Mouse (Mus musculus) monocyte, adult 5-6 weeks (primary cell): Measurements from ENCODE around the gene Rin2. TPM values are rescaled to one million over a fixed set of nuclear protein-coding genes. Genes with fewer than 3 reads are reported as not detected.

ENCODE experiments used
- ATAC-seq: fragments of 153-309, 156-312 bp; replicated peaks from 2 replicates; pipeline ENCODE4 v1.8.0; 2017; ENCODE audit warnings: mild to moderate bottlenecking; ENCODE audit not compliant: low TSS enrichment, insufficient number of reproducible peaks, severe bottlenecking, poor library complexity, low FRiP score
- total RNA-seq: library from RNA; stranded (forward); fragments of 200-1000, 200-491, 200-594 nt; gene quantifications from 3 replicates; pipeline ENCODE4 v1.2.3, GENCODE M21; 2017

Gene Rin2
- total RNA-seq: 27.6 to 46.6 TPM (median 40.6 TPM) in 3 replicates

DNA sequence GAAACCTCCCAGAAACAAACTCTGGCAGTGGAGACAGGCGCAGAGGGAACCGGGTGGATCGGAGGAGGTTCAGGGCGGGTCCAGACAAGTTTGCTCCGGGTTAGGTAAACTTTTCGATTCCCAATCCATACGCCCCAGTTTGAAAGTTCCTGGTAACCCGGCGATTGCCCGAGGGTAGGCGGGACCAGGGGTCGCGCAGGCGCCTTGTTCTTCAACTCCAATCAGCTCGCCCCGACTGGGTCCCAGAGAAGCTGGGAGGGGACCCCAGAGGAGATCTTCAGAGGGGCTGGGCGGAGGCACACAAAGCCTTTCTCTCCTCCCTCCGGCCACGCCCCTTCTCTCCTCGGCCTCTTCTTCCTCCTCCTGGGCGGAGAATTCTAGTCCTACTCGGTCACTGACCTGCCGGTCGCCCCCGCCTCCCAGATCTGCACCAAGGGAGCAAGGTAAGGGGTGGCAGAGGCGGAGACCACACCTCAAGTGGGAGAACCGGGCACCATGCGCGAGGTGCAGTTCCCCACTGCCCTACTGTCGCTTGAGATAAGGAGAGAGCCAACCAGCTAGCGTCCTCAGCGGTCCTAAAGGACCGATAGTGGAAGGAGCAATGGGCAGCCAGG, at the start of gene Rin2:
TSS of gene Rin2 (plus strand) at position 74 of the 614 bp plus-strand sequence.
- ATAC-seq: 0 out of 2 replicates have a peak, but pooled peaks have one; percentile 28

DNA sequence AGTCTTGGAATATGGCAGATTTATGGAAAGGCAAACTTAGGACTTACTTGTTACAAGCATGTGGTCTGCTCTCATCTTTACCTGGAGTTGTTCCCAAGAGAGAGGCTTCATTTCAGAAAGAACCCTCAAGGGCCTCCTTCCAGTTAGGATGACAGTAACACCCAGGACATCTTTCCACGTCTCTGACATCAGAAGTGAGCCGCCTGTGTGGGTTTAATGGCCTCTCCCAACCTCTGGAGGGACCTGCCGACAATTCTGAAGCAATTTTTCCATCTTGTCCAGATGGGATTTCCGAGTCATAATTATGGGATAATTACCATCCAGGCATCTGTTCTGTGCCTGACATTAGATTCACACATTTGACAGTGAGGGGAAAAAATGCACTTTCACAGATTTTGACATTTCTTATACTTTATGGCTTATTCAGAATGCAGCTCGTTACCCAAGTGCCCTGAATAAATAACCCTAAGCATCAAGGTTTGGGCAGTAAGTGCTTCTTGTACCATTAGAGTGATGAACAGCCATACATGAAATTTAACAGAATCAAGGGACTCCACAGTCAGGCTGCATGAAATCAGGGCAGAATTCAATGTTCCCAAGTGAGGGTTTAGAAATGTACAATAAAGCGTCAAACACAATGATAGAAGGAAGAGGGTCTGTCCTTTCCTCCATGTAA, 43.8 kb upstream of the Rin2 start:
- no peak for ATAC-seq

DNA sequence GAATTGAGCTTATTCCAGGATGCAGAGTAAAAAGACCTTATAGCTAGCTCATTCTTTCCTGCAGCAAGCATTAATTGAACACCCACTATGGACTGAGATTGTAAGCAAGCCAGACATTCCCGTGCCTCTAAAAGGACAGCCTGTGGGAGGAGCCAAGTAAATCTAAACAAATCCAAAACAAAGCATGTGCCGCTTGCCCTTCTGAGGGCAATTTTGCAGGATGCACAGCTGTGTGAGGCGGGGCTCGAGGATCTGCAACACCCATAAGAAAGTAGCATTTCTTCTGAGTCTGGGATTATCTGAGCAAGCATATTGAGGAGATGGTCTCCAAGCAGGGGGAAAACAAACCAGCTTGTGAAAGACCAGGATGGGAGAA, 43.2 kb upstream of the Rin2 start:
- no peak for ATAC-seq

DNA sequence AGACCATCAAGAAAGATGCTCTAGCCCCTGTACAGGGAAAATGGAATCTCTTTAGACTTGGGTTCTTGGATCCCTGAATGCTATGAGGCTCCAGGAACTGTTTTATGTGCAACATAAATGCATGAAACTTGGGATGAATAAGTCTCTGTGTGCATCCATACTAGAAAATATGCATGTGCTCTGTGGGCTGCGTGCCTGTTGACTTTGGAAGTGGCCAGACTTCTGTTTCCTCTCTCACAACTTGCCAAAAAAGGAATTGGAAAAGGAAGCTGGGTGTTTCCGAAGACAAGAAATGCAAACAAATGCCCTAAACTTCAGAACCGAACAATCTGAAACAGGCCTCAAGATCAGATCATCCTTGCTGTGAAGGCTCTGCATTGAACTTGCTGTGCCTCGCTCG, 41.2 kb upstream of the Rin2 start:
- ATAC-seq: no peak

DNA sequence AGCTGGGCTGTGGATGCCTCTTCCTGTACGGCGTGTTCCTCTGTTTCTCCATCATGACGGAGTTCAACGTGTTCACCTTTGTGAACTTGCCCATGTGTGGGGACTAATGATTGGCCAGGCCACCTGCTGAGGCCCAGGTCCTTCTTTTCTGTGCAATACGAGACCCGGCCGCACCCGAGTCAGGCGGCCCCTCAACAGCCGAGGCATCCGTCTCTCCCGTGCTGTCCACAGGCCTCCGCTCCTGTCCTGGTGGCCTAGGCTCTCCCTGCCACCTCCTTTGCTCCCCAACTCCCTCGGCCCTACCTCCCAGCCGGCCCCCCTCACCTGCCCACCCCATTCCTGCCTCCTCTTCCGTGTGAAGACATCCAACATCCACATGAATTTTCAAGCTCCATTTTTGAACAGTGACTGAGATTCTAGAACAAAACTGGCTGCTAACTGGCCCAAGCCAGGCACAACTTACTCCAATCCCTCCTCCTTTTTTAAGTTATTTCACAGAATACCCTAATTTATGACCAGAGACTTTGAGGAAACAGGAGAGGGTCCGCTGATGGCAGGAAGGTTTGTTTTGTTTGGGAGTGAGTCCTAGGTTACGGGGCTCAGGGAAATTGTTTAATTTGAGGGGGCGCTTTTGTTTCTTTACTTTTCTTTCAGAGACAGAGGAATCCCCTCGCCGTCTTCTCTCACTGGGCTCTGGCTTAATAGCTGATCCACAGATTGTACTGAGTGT, 34.6 kb upstream of the Rin2 start:
- no peak for ATAC-seq

DNA sequence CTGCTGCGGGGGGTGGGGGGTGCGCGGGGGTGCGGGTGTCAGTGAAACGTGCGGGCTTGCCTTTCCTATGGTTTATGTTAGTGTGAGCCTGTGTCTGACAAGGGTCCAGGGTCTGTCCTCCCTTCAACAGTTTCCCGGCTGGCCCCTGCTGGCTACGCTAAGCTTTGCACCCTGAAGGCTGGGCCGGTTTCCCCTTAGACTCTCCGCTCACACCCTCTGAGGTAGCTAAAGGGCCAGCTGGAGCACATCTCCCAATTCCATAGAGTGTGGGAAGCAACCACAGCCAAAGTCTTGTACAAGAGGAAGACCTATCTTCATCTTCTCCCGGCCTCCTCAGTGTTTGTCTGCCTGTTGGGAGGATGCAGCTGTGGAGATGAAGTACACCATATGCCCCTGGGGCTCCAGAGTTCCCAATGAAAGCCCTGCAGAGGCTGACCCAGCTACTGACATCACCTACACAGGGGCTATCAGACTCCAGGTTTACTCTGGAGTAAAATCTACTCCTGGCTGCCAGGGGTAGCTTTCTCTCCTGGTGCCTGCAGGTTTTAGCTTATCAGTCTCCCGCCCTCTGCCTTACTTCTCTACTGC, 19.5 kb upstream of the Rin2 start:
- no peak for ATAC-seq

DNA sequence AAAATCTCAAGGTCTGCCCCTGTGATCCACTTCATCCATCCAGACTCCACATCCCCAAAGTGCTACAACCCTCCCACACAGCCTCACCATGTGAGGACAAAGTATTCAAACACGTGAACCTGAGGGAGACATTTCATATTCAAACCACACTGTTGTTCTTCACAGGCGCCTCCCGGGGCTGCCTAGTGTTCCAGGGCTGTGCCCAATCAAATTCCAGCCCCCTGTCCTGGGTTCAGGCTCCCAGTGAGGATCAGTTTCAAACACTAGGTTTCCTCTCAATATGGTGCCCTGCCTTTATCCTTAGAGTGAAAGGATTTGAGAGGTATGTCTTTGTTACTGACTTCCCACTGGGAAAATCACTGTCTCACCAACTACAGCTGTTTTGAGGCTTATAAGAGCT, 18.9 kb upstream of the Rin2 start:
- ATAC-seq: no peak

DNA sequence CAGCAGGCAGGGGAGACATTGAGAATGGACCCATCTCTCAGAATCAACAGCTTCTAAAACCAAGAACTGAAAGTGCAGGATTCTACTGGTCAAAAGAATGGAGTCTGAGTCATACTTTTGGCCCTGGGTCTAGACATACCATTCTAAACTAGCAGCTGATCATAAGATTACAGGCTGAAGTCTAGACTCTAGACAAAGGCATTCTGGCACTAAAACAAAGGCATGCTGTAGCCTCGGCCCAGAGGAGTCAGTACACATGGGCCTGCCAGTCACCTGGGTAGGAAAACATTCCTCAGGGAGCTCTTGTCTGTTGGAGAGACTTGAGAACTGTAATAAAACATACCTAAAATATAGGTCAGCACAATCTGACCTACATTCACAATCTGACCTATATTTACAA, 18.3 kb upstream of the Rin2 start:
- ATAC-seq: no peak

DNA sequence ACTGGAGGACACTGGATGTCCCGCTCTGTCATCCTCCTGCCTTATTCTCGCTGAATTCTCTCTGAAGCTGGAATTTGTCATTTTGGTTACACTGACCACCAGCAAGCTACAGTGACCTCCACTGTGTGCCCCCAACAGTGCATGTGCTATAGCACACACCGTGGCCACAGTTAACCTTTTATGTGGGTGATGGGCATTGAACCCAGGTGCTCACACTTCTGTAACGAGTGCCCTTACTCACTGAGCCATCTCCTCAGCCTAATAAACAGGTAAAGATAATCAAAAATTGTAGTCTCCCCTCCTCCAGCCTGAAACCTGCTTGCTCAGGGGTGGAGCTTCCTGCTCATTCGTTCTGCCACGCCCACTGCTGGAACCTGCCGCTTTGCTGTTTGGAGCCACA, 13.8 kb upstream of the Rin2 start:
- no peak for ATAC-seq

DNA sequence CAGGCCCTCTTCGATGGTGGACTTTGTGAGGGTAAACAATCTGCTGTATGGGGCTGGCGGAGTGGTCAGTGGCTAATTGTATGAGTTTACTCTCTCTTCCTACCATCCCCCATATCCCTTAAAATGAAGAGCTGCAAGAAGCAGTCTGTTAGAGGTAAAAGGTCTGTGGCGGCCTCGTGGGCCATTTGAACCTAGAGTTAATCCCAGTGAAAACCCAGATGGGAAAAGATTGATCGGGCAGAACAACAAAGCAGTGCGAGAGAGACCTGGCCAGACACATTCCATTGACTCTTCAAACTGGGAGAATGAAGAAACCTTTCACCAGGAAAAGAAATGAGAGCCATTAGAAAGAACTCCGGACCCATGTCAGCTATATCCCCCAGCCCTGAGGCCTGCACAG, 11.1 kb upstream of the Rin2 start:
- ATAC-seq: no peak

DNA sequence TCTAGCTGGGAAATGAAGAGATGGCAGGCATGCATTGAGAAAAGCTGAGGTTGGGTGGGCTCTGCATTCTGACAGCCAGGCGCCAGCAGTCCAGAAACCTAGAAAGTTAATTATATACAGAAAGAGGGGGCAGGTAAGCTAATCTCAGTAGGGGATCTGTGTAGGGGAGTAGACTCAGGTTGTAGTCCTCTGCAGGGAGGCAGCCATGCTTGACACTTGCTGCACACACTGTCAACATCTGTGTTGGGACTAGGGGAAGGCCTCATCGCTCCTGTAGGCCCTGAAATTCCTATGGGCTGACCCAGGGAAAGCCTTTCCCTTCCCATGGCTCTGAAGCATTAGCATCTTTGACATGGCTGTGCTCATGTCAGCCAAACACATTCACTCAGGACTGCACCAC, 10.7 kb upstream of the Rin2 start:
- no peak for ATAC-seq

DNA sequence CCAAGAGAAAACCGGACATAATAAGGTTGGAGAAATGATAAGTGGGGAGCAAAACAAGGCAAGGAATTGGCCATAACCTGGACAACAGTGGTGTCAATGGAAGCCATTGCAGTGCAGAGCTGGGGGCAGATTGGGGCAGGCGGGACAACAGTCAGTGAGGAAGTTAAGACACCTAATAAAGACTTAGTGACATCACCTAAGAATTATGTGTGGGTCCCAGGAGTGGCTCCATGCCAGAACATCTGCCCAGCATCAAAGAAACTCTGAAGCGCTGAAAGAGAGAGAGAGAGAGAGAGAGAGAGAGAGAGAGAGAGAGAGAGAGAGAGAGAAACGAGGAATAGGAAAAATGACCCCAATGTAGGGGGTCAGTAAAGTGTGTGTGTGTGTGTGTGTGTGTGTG, 6.9 kb upstream of the Rin2 start:
- ATAC-seq: no peak

DNA sequence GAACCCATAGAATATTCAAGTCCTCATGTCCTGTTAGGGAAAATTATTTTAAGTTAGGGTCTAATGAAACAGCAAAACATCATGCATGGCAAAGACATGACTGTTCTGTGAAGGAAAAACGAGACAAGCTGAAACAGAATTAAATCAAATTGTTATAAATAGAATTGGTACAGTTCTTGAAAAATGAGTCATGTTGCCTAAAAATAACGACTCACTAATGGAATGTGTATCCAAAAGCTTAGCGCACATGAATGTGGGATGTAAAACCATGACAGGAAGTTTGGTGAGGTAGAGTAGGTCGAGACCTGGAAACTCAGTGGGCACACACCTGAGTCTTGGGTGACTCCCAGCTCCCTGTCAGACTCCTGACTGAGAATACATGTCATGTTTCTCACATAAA, 4.9 kb upstream of the Rin2 start:
- no peak for ATAC-seq

DNA sequence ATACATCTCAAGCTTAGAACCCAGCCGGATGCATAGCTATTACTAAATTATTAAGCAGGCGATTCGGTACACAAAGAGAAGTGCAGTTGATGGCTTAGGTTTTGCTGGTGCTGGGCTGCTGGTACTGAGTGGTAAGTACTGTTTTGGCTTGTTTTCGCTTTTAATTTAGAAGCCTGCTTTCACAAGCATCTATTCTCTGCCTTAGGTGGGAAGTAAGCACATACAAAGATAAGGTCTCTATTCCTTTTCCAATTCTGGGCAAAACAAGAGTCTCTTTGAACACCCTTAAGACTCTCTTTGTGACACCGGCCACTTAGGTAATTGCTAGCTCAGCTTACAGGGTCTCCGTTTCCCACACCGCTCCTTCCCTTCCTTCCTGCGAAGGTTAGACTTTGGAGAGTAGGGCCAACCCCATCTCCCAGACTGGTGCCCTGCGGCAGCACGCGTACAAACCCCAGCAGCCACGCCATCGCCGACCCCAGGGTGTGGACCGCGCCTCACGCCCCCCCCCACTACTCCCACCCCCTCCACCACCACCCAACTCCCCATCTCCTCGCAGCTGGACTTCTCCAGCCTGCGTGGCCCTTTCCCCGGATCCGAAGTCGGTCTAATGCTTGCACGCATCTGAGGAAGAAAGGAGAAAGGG, 396 bp upstream of the Rin2 start:
- no peak for ATAC-seq

DNA sequence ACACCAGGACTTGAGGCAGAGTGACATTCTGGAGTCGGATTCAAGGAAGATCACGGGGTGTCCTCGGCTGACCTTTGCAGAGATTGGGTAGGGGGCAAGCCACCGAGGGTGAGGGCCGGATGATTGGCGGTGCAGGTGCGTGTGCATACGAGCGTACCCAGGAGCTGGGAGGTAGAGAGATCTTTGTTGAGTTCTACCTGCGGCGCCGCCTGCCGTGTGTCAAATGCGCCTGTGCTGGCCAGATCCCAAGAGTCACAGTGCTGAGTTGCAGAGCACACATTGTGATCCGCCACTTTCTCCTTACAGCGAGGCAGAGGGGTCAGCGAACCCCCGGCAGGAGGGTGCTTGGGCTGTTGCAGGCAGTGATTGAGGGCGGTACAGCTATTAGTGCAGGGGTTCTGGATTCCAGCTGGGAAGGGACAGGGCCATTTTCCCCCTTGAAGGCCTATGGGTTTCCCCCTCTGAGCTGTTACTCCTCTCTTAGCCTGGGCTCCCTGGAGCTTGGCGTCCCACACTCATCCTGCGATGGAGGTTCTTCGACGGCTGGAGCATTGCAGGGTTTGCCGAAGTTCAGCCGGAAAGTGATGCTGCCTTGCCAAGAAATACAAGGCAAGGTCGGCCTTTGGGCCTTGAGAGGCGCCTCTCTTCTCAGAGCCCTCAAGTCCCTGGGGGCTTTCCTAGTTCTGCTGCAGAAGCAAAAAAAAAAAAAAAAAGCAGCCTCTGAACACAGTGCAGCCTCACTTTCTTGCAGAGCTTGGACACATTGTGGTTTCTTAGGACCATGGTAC, 935 bp downstream of the Rin2 start:
- no peak for ATAC-seq

DNA sequence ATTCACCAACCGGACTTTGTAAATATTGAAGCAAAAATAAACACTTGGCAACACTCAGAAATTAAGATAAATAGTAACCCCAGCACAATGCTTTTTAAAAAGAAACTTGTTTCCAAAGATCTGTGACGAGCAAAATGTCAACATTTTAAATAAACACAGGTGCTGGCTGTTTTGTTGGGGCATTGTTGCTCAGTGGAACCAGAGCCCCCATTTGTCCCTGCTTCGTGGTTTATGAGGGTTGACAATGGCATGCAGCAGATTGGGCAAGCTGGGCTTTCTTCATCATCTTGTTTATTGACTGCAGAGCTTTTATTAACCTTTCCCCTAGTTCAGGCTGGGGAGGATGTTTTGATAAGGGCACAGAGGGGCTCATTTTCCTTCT, 1.5 kb downstream of the Rin2 start:
- ATAC-seq: no peak

DNA sequence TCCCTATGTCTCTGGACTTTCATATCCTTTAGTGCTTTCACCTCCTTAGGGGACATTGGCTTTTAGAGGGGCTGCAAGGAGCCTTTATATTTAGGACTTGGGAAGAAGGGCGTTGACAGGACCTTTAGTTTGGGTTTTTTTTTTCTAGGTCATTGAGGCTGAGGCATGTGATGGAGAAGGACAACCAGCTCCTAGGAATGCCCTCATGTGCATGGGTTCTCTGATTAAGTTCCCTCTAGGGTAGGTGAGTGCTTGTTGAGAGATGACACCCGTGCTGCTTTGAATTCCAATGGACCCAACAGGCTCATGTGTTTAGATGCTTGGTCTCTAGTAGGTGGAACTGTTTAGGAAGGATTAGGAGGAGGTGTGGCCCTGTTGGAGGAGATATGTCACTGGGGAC, 1.9 kb downstream of the Rin2 start:
- ATAC-seq: no peak

DNA sequence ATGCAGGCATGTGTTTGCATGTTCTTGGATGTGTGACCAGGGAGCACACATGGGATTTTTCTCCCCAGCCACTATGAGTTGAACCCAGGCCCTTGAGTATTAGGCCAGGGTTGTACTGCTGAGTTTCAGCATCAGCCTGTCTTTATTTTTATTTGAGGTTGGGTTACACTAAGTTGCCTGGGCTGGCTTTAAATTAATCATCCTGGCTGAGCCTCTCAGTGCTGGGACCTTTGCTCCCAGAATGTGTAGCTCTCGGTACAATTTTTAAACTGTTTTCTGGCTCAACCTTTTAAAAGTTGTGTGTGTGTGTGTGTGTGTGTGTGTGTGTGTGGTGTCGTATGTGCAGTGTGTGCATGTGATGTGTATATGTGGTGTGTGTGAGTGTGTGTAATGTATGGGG, 5.1 kb downstream of the Rin2 start:
- no peak for ATAC-seq

DNA sequence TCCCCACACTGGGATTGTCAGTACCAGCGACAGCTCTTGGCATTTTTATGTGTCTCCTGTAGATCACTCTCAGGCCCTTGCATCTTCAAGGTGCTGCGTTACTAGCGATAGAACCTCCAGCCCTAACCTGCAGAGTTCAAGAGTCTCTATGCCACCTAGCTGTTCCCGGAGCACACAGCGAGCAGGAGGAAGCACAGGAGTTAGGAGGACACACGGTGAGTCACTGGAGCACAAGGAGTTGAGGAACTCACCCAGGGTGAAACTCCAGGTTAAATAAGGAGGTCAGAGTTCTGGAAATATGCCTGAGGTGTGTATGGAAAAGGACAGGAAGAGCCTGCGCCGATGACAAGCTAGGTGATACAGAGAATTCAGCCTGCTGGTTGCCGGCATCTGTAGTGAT, 5.7 kb downstream of the Rin2 start:
- ATAC-seq: no peak
